Mouse (Mus musculus) kidney, postnatal 25 days (tissue): ENCODE measurements around the gene Crbn.

Experiments
- DNase-seq, 2 experiments: peaks; one replicate each; pipeline ENCODE4 v3.0.0; 2021; ENCODE audit warnings: mixed read lengths in 2 of 2

Gene Crbn

DNA sequence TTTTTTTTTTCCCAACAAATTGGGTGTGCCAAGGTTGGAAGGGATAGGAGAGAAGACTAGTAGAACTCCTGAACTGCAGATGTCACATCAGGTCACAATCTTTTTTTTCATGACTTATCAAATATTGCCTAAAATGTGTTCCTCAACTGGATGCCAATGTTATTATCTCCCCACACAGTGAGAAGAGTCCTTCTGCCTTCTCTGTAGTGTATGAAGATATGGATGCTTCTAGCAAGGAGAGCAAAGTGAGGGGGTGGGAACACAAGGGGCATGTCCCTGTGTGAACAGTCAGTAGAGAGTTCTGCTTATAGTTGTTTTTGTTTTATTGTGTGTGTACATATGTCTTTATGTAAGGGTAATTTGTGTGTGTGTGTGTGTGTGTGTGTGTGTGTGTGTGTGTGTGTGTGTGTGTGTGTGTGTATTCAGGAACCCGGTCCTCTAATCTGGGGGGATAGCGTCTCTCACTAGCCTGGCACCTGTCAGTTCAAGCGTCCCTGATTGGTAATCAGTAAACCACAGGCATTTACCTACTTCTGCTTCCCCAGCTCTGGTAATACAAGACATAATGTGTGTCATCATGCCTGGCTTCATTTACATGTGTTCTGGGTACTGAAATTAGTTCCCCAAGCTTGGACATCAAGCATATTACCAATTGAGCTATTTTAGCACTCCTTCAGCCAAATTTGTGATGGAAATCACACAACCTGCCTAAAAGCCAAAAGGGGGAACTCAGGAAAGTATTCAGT is 39.2 kb downstream of the Crbn start:
- no peak for DNase-seq

DNA sequence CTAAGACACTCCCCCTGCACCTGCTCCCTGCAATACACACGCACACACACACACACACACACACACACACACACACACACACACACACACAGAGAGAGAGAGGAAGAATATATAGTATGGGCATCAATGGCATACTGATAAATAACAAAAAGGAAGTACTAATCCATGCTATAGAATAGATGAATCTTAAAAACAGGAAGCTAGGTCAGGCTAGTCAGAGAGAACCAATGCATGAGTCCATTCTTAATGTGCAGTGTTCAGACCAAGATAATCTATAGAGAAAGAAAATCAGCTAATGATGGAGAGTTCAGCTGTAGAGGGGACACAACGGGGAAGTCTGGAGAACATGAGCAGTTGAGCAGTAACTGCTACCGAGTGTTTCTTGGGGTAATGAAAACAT is 41.6 kb downstream of the Crbn start:
- DNase-seq: no peak

DNA sequence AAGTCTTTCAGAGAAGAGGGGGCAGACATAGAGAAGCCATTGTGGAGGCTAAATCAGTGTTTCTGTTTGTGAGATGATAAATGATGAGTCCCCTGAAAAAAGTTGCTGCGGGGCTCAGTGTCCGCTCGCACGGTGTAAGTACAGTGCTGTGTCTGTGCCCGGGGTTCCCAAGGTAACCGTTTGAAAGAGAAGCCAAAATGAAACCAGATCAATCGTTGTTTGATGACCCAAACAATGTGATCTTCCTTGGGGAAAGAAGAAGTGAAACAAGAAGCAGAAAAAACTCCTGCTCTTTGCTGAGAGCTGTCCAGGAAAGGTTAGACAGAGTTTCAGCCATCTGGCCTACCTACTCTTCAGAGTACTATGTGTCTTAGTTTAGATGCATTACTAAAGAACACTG is 49.6 kb downstream of the Crbn start:
- DNase-seq: no peak

DNA sequence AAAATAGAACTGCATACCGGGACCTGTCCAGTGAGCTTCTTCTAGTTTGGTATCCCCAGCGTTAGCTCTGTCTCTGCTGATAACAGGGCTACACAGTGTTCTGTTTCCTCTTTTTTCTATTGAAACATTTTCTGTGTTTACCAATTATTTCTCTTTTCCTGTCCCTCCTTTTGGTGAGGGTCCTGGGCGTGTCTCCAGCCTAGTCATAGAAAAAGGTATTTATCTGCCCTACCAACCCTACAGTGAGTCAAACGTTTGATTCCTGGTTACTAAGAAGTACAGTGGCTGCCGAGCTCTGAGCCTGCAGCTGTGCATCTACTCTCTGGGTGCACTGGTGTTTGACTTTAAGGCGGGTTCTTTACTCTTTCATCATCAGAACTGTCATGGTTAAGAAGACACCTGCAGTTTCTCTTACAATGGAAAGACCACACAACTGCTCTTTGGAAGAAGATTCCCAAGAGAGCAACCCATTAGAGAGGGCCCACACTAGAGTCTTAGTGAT is 50.9 kb downstream of the Crbn start, which contains the start of gene Il5ra:
Gene Il5ra, minus strand, starts transcription at position 151 of the 502 bp plus-strand sequence.
- DNase-seq: no peak

DNA sequence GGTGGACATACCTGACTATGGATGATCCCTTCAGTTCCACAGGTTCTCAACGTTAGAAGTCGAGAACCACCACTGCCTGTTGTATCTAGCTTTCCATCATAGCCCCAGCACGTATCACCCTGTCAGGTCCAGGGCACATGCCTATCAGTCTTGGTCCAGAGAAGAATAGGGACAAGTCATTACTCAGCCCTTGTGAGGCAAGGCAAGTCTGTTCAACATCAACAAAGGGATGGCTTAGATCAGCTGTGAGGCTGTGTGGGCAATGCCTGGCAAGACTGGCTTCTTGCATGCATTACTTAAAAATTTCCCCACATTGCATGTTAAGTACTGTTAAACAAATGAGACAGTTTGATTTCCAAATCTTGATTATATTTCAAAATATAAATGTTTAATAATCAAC is 52.1 kb downstream of the Crbn start:
- DNase-seq: no peak

DNA sequence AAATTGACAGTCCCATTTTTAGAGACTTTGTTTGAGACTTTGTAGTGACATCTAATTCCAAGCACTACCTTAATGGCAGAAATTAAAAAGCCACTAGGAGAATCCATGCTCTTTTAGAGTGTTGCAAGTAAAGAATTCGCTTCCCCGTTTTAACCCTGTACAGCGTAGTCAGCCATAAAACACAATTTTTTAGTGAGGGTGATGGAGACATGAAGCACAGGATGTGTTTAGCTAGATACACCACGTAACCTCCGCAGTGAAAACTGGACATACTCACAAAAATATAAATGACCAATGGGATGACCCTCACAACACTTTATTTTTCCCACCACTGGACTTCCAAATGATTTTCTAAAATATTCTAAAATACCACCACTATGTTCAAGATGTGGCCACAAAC is 52.6 kb downstream of the Crbn start:
- no peak for DNase-seq

DNA sequence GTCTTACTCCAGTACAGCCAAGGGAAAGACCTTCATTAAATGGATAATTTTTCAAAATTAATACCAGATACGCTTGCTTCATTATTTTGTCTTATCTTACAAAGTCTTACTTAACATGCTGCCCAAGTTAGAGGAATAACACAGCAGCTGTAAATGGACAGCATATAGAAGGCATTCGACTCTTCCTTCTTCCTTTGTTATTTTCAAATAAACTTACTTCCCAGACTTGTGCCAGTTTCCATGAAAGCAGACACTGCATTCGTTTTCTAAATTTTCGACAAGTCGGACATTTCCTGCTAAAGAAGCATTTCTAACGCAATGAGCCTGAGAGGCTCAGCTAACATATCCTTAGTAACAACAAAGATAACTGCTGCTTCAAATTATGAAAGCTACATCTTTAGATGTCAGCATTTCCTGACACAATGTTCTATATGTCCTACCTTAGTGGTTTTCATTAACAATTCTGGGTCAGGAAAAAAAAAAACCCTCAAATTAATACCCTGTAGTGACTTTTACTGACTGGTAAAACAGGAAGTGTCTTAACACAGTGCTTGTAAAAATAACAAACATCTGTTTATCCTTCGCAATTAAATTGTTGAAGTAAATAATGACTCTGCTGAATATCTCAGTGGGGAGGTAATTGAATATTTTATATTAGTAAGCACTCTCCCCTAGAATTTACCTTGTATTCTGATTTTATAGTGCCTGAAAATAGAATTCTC is 54.0 kb downstream of the Crbn start:
- DNase-seq: no peak

DNA sequence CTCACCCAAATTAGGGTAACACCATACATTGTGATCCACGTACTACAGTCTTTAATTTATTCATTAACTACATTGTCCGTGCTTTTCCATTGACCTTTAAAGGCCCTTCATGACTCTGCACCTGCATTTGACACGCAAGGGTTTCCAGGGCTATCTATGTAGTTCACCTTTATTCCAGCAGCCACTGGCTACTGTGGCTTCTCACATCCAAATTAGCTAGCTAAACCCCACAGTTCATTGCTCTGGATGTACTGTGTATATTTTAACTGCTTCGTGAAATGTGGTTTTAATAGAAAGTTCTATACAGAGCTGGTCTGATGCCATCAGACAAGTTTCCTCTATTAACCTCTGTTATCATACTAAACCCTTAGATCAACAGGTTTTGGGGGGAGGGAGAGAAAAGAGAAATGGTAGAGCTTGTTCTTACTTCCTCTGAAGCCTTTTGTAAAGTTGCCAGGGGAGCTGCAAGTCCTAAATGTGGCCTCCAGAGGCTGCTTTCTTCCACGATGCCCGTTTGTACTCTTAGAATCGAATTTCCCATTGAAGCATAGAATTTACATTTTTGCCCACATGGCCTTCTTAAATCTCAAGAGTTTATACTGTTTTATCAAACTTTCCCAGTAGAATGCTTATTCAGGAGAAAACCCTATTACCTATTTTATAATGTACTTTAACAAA is 56.2 kb downstream of the Crbn start:
- no peak for DNase-seq

DNA sequence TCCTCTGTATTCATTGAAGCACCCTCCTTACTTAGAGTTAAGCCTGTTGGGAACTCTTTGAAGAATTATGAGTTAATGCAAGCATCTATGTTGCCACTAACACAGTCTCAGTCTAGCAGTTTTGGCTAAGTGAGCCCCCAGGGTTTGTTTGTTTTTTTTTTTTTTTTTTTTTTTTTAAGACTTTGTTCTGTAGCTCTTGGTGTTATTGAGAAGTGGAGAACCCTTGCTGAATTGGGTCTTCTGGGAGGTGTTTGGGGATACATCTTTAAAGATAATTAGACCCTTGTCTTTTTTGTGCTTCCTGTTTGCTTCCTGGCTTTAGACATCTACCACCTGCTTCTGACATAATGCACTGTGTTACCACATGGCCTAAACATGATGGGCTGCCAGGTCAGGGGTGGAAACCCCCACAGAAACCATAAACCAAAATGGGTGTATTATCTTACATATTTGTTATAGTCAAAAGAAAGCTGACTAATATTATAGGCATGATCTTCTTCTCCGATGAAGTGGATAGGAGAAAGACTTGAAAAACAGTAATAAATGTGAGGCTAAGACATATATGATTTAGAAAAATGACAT is 59.5 kb downstream of the Crbn start:
- DNase-seq: no peak

DNA sequence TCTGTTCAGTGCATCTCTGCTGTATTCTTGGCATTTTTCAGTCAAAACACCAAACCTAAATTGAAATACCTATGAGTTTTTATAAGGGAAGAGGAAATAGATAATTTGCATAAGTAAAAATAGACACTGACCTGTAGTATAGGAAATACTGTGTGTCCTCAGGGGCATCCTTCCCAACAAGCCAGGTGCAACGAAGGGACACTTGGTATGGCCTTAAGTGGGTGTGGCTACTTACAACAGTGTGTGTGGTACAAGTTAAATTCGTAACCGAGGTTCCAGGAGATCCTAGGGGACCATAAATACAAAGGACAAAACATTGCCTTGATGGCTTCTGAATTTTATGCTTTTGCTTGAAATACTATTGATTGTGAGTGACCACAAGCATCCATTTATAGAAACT is 61.6 kb downstream of the Crbn start:
- DNase-seq: no peak

DNA sequence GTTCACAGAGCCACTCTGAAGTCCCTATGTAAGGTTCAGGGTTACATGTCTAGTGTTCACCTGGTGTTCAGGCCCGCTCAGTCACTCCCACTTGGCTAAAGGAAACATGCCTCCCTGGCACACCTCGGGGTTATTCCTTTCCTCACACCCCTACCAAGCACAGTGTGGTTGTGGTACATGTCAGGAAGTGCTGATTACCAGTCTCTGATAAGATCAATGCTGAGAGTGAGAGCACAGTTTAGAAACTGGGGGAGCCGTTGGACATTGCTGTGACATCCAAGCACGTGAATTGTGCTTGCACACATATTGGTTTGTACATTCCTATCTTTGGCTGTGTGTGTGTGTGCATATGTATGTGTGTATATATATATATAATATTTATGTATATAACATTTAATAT is 67.3 kb downstream of the Crbn start:
- no peak for DNase-seq
